Comparison of ENCODE assay signal across 12 mouse cellular contexts in the genomic region with DNA sequence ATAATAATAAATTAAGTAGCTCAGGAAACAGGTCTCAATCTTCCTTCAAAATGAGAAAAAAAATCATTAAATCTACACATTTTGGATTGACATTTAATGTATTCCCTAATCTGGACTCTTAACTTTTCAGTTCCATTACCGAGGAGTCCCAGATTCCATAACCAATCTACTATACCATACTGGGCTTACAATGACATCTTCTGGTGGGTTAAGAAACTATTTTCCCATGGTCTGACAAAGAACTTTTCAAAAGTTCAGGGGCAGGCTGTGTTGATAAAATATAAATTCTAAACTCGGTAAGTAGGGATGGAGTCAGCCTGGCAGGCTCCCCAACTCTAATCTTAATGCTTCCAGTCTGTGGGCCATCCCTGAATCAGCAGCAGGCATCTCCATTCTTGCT. TPM values are rescaled to one million over a fixed set of nuclear protein-coding genes. Genes with fewer than 3 reads are reported as not detected.
DNase-seq lines count a peak whose midpoint lies in the region; ATAC-seq and TF ChIP-seq lines count a peak whose summit lies in the region.
"Had no signal": no experiment of that assay in that cellular context is flagged by ENCODE, and none has a peak within 500 bp of the region (broad histone marks: within the 10 kb centered on the region; RNA-seq: fewer than 3 reads in every experiment).

No protein-coding gene starts in this region.

- 0 out of 2 replicates have a peak, but pooled peaks cover 6% of the 10 kb centered on the region for H3K4me1 ChIP-seq in kidney, postnatal 0 days (replicated peaks; ENCODE audit: insufficient read depth, low read length)
- H3K4me1 ChIP-seq in limb, embryonic 15.5 days, result peaks cover 22% of the 10 kb centered on the region

- peak; percentile 32; the same call in 1 of the 2 replicates for TF ChIP-seq CTCF in kidney, postnatal 0 days (IDR thresholded peaks at IDR 0.05; ENCODE audit: low read depth)

- no peak overlapping the region for H3K4me2 ChIP-seq in kidney, postnatal 0 days (ENCODE audit: low read length)
- peak overlapping the region; percentile 89; the same call in 1 of the 2 replicates for H3K4me2 ChIP-seq in limb, embryonic 15.5 days

- H3K9ac ChIP-seq in kidney, postnatal 0 days (ENCODE audit: low read depth, low read length), result no peak overlapping the region
- no peak overlapping the region for H3K9ac ChIP-seq in limb, embryonic 15.5 days

- peak; percentile 23 for DNase-seq in cerebellum, adult 9-11 months
- no peak for DNase-seq in cerebellum, postnatal 4 days (ENCODE audit: low spot score in 2 of 2)
- DNase-seq in kidney, postnatal 0 days (ENCODE audit: low spot score), result peak; percentile 29
- DNase-seq in kidney, adult 11 months, result no peak
- peak; percentile 10 for DNase-seq in MEL-GATA-1-ER (ENCODE audit: extremely low read depth, low read depth)
- DNase-seq in T-cell, adult 2 months (ENCODE audit: low spot score), result no peak
- no peak for DNase-seq in kidney, adult 9 months
- DNase-seq: B cell, adult 2 months; lung, adult 18-20 months; thymus, postnatal 25 days had no signal

- no peaks in the 10 kb centered on the region for H3K9me3 ChIP-seq in kidney, postnatal 0 days (replicated peaks; ENCODE audit: low read length)
- H3K9me3 ChIP-seq in limb, embryonic 15.5 days, result no peaks in the 10 kb centered on the region
- H3K9me3 ChIP-seq: hindbrain, embryonic 15.5 days had no signal

- 39% methylated on average over 2 of the region's 2 CpGs for WGBS in kidney, postnatal 0 days
- 24% methylated on average over 2 of the region's 2 CpGs for WGBS in limb, embryonic 15.5 days

- H3K27ac ChIP-seq in kidney, postnatal 0 days, result no peak overlapping the region
- H3K27ac ChIP-seq in limb, embryonic 15.5 days, result no peak overlapping the region
- H3K27ac ChIP-seq: hindbrain, embryonic 15.5 days had no signal

- H3K36me3 ChIP-seq in kidney, postnatal 0 days (ENCODE audit: insufficient read depth, low read length), result no peaks in the 10 kb centered on the region
- no peaks in the 10 kb centered on the region for H3K36me3 ChIP-seq in limb, embryonic 15.5 days

- ATAC-seq in kidney, postnatal 0 days (replicated peaks; ENCODE audit: low FRiP score, low read depth), result no peak
- ATAC-seq in limb, embryonic 15.5 days (ENCODE audit: insufficient number of reproducible peaks, low FRiP score, low TSS enrichment, low read depth), result no peak

- no peak overlapping the region for H3K4me3 ChIP-seq in kidney, postnatal 0 days (replicated peaks; ENCODE audit: low read depth, low read length)
- no peak overlapping the region for H3K4me3 ChIP-seq in limb, embryonic 15.5 days

- H3K27me3 ChIP-seq in kidney, postnatal 0 days (ENCODE audit: insufficient read depth, low read length), result no peaks in the 10 kb centered on the region
- H3K27me3 ChIP-seq in limb, embryonic 15.5 days, result no peaks in the 10 kb centered on the region
- H3K27me3 ChIP-seq: hindbrain, embryonic 15.5 days had no signal

RNA-seq across cellular contexts. Expression of a gene that starts 1.4 kb away (rescaled TPM):
- 21.5 and 21.9 TPM in 2 replicates for polyA plus RNA-seq in kidney, postnatal 0 days (2015; fragmentation: Nextera tagmentation; extraction: Ambion mirVana)
- 19.5 and 21.5 TPM in 2 replicates for polyA plus RNA-seq in limb, embryonic 15.5 days (2015; fragmentation: Nextera tagmentation; extraction: Ambion mirVana)

RNA-seq across cellular contexts. Expression of a gene that starts 1.7 kb away (rescaled TPM):
- polyA plus RNA-seq in kidney, postnatal 0 days (2015; fragmentation: Nextera tagmentation; extraction: Ambion mirVana), result 15.7 and 19.3 TPM in 2 replicates
- polyA plus RNA-seq in limb, embryonic 15.5 days (2015; fragmentation: Nextera tagmentation; extraction: Ambion mirVana), result 13.6 and 14.6 TPM in 2 replicates

RNA-seq across cellular contexts. Expression of a gene that starts 30.8 kb away (rescaled TPM):
- polyA plus RNA-seq in kidney, postnatal 0 days (2015; fragmentation: Nextera tagmentation; extraction: Ambion mirVana), result 38.1 and 42.7 TPM in 2 replicates
- polyA plus RNA-seq in limb, embryonic 15.5 days (2015; fragmentation: Nextera tagmentation; extraction: Ambion mirVana), result 65.3 and 68.2 TPM in 2 replicates

RNA-seq across cellular contexts. Expression of a gene that starts 43.3 kb away (rescaled TPM):
- polyA plus RNA-seq in kidney, postnatal 0 days (2015; fragmentation: Nextera tagmentation; extraction: Ambion mirVana), result 43.8 and 54.3 TPM in 2 replicates
- polyA plus RNA-seq in limb, embryonic 15.5 days (2015; fragmentation: Nextera tagmentation; extraction: Ambion mirVana), result 324 and 326 TPM in 2 replicates

Comparison
In these comparisons a context has a peak if more than half of its experiments do, and no peak if none do; other contexts are left out.
1. DNase-seq: peak in cerebellum, adult 9-11 months (single experiment), kidney, postnatal 0 days (single experiment) and MEL-GATA-1-ER (single experiment); none in cerebellum, postnatal 4 days (0 of 2), kidney, adult 11 months (single experiment), T-cell, adult 2 months (single experiment) and kidney, adult 9 months (single experiment).